Mouse (Mus musculus) brain, embryonic 14.5 days (tissue): ENCODE results near the gene Sgms2.

ENCODE experiments used
- CTCF ChIP-seq: fragments of 200-500 bp; IDR thresholded peaks from 2 replicates; pipeline ENCODE4 v1.5.1; 2012; ENCODE audit warnings: inconsistent platforms, mild to moderate bottlenecking, moderate library complexity, borderline replicate concordance; ENCODE audit not compliant: insufficient read depth, insufficient read length; ENCODE audit errors: extremely low read depth
- POLR2A ChIP-seq: fragments of 200-500 bp; IDR thresholded peaks from 2 replicates; pipeline ENCODE4 v1.6.1; 2012; ENCODE audit warnings: mild to moderate bottlenecking, inconsistent platforms, borderline replicate concordance; ENCODE audit not compliant: poor library complexity, insufficient read depth, insufficient read length, severe bottlenecking; ENCODE audit errors: extremely low read depth

DNA sequence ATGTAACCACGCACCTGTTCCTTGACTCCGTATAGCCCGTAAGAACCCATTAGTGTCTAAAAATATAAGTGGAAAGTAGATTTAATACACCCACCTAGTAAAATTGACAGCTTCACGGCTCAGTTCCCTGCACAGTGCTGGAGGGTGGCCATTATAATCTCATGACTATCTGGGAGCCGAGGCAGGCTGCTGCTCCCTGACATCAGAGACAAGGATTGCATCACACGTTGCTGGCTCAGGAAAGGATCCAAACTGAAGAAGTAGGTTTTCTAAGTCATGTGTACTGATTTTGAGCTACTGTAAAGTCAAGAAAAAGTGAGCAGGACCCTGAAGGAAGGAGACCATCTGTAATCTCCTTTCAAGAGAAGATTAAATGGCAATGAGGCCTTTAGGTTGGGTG, 8.4 kb upstream of the Sgms2 start:
- TF ChIP-seq CTCF (no peak), POLR2A (no peak)
